Mouse (Mus musculus): Measurements from ENCODE around the gene Lhfp. TPM values are rescaled to one million over a fixed set of nuclear protein-coding genes. Genes with fewer than 3 reads are reported as not detected.
"Not testable (repeated sequence)": the region's sequence is repeated elsewhere in the genome, so short reads cannot be mapped to it uniquely, and the experiment has no call there.

The Lhfp gene
- polyA plus RNA-seq, 1 experiment from 2014 or later: 57.0 TPM

DNA sequence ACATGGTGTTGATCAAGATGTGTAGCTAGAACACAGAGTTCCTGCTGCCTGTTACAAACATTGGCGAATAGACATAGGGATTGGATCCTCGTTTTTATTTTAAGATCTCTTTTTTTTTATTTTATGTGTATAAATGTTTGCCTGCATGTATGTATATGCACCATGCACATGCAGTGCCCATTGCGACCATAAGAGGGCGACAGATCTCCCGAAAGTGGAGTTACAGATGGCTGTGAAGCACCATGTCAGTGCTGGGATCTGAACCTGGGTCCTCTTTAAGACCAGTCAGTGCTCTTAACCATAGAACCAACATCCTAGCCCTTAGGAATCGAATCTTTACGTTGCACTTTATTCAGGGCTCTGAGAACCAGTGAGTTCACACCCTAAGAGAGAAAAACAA is 70.7 kb downstream of the Lhfp start:
- peaks cover 7% of the 10 kb centered on the region; the same call in 1 of the 2 replicates for H3K9me3 ChIP-seq
- H3K4me3 ChIP-seq: no peak overlapping the region
- no peak overlapping the region for H3K27ac ChIP-seq
- H3K36me3 ChIP-seq: peaks cover 9% of the 10 kb centered on the region; the same call in 1 of the 2 replicates
- DNase-seq (ENCODE audit: low spot score): no peak
- peaks cover 16% of the 10 kb centered on the region; the same call in 1 of the 2 replicates for H3K4me1 ChIP-seq (replicated peaks)
- 91% methylated on average over 7 of the region's 7 CpGs for WGBS
- H3K27me3 ChIP-seq (ENCODE audit: insufficient read depth, poor library complexity, severe bottlenecking): no peaks in the 10 kb centered on the region

- not testable (repeated sequence) for H3K27me3 ChIP-seq (ENCODE audit: insufficient read depth, poor library complexity, severe bottlenecking); H3K9me3 ChIP-seq; H3K4me3 ChIP-seq; H3K36me3 ChIP-seq; H3K4me1 ChIP-seq (replicated peaks); DNase-seq (ENCODE audit: low spot score); H3K27ac ChIP-seq
- WGBS: 64% methylated on average over 5 of the region's 9 CpGs
Observed at GRCm38 (mm10) chr3:53118755-53119154, 77.4 kb downstream of the Lhfp start.

DNA sequence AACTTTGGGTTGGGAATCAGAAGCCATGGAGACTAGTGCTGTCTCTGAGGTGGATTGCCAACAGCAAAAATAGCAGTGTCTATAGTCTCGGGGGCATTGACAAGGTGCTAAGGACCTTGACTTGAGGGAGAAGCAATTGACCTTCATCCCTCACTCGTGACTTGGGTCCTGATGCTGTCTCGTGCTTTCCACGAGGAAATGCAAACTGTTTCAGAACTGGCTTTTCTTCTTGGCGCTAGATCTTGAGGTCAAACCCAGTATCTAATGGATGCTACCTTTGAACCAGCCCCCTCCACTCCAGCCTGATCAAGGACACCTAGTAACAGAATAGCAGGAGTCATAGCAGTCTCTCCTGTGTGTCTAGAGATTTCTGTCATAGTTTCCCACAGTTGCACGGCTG is 78.7 kb downstream of the Lhfp start:
- no peaks in the 10 kb centered on the region for H3K36me3 ChIP-seq
- no peaks in the 10 kb centered on the region for H3K4me1 ChIP-seq (replicated peaks)
- no peak overlapping the region for H3K4me3 ChIP-seq
- H3K27ac ChIP-seq: no peak overlapping the region
- WGBS: 94% methylated on average over 6 of the region's 6 CpGs
- H3K9me3 ChIP-seq: 0 out of 2 replicates have a peak, but pooled peaks cover 4% of the 10 kb centered on the region
- no peak for DNase-seq (ENCODE audit: low spot score)
- H3K27me3 ChIP-seq (ENCODE audit: insufficient read depth, poor library complexity, severe bottlenecking): no peaks in the 10 kb centered on the region

DNA sequence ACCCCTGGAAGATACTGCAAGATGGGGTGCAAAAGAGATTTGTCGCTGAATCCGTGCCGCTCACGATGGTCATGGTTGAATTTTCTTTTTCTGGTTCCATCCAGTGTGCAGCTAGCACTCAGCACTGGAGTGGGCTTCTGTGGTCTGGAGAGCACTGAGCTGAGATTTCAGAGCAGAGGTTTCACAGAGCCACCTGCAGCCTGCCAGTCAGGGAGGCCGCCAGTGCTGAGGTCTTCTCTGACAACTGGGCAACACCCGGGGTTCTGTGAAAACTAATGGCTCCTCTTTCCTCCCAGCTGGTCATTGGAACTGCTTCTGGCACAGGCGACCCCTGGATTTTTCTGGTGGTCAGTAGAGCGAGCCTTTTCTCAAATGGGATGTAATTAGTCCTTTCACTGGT is 84.2 kb downstream of the Lhfp start:
- DNase-seq (ENCODE audit: low spot score): no peak
- WGBS: 74% methylated on average over 8 of the region's 8 CpGs
- Histone ChIP-seq H3K27ac (no peak overlapping the region), H3K4me3 (no peak overlapping the region), H3K9me3 (0 out of 2 replicates have a peak, but pooled peaks cover 4% of the 10 kb centered on the region), H3K4me1 (replicated peaks) (peaks cover 7% of the 10 kb centered on the region; the same call in 1 of the 2 replicates), H3K36me3 (no peaks in the 10 kb centered on the region), H3K27me3 (ENCODE audit: insufficient read depth, poor library complexity, severe bottlenecking) (no peaks in the 10 kb centered on the region)

- Histone ChIP-seq H3K4me1 (replicated peaks) (peaks cover 6% of the 10 kb centered on the region; the same call in 1 of the 2 replicates), H3K9me3 (0 out of 2 replicates have a peak, but pooled peaks cover 2% of the 10 kb centered on the region), H3K27me3 (ENCODE audit: insufficient read depth, poor library complexity, severe bottlenecking) (no peaks in the 10 kb centered on the region), H3K4me3 (no peak overlapping the region), H3K36me3 (no peaks in the 10 kb centered on the region), H3K27ac (no peak overlapping the region)
- 89% methylated on average over 2 of the region's 2 CpGs for WGBS
- DNase-seq (ENCODE audit: low spot score): no peak
Observed at GRCm38 (mm10) chr3:53138785-53139184, 97.5 kb downstream of the Lhfp start.

GRCm38 (mm10) chr3:53139205-53139604 is 97.9 kb downstream of the Lhfp start:
- no peaks in the 10 kb centered on the region for H3K27me3 ChIP-seq (ENCODE audit: insufficient read depth, poor library complexity, severe bottlenecking)
- no peak overlapping the region for H3K4me3 ChIP-seq
- no peaks in the 10 kb centered on the region for H3K36me3 ChIP-seq
- 0 out of 2 replicates have a peak, but pooled peaks cover 2% of the 10 kb centered on the region for H3K9me3 ChIP-seq
- no peak overlapping the region for H3K27ac ChIP-seq
- DNase-seq (ENCODE audit: low spot score): no peak
- peaks cover 6% of the 10 kb centered on the region; the same call in 1 of the 2 replicates for H3K4me1 ChIP-seq (replicated peaks)

- 87% methylated on average over 5 of the region's 5 CpGs for WGBS
- H3K4me3 ChIP-seq: no peak overlapping the region
- no peak overlapping the region for H3K27ac ChIP-seq
- peaks cover 6% of the 10 kb centered on the region; the same call in 1 of the 2 replicates for H3K4me1 ChIP-seq (replicated peaks)
- no peaks in the 10 kb centered on the region for H3K36me3 ChIP-seq
- 0 out of 2 replicates have a peak, but pooled peaks cover 2% of the 10 kb centered on the region for H3K9me3 ChIP-seq
- H3K27me3 ChIP-seq (ENCODE audit: insufficient read depth, poor library complexity, severe bottlenecking): no peaks in the 10 kb centered on the region
- no peak for DNase-seq (ENCODE audit: low spot score)
Observed at GRCm38 (mm10) chr3:53139642-53140041, 98.3 kb downstream of the Lhfp start.

DNA sequence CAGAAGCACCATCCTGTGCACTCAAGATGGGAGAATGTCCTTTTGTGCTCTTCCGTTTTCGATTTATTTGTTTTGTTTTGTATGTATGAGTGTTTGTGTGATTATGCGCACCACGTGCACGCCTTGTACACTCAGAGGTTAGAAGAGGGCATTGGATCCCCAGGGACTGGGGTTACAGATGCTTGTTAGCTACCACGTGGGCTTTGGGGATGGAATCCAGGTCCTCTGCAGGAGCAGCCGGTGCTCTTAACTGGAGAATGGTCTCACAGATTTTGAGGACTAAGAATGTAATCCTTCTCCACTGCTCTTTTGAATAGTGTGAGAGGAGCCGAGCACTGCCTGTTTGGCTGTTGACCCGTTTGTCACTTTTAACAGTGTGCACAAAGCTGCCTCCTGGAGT is 101.2 kb downstream of the Lhfp start:
- WGBS: 74% methylated on average over 9 of the region's 9 CpGs
- Histone ChIP-seq H3K27me3 (ENCODE audit: insufficient read depth, poor library complexity, severe bottlenecking) (no peaks in the 10 kb centered on the region), H3K36me3 (no peaks in the 10 kb centered on the region), H3K9me3 (no peaks in the 10 kb centered on the region), H3K4me3 (no peak overlapping the region), H3K27ac (no peak overlapping the region), H3K4me1 (replicated peaks) (peaks cover 6% of the 10 kb centered on the region; the same call in 1 of the 2 replicates)
- no peak for DNase-seq (ENCODE audit: low spot score)

DNA sequence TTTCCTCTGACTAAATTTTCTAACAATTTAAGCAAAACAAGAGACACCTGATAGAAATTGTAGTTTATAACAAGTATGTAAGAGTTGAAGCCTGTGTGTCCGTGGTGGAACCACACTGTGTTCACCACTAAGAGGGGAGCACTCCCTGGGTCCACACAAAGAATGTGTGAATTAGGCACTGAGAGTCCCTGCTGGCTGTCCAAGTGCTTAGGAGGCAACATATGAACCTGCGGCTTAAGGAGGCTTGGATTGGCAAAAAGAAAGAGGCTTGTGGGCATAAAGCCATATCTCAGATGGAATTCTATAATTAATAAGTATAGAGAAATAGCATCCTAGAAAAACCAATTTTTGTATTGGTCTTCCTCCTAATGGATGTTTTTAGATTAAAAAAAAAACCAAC is 104.2 kb downstream of the Lhfp start:
- DNase-seq (ENCODE audit: low spot score): no peak
- Histone ChIP-seq H3K36me3 (no peaks in the 10 kb centered on the region), H3K4me3 (no peak overlapping the region), H3K27ac (no peak overlapping the region), H3K4me1 (replicated peaks) (peaks cover 6% of the 10 kb centered on the region; the same call in 1 of the 2 replicates), H3K9me3 (no peaks in the 10 kb centered on the region), H3K27me3 (ENCODE audit: insufficient read depth, poor library complexity, severe bottlenecking) (no peaks in the 10 kb centered on the region)
- WGBS: 63% methylated on average over 2 of the region's 2 CpGs

DNA sequence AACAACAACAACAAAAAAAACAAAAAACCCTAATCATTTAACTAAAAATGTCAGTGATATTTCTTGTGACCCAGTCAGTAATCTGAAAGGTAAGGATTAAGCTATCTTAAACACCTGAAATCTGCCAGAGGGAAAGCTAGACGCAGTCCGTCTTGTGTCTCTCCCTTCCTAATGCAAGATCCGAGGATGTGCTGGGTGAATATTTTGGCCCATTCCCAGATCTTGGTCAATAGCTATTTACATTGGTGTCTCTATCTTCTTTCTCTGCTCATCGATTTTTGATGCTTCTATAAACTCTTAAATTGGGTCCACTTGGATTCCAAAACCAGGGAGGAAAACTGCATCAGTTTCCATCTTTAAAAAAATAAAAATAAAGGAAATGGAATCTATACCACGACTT is 104.6 kb downstream of the Lhfp start:
- Histone ChIP-seq H3K36me3 (no peaks in the 10 kb centered on the region), H3K27me3 (ENCODE audit: insufficient read depth, poor library complexity, severe bottlenecking) (no peaks in the 10 kb centered on the region), H3K9me3 (no peaks in the 10 kb centered on the region), H3K27ac (no peak overlapping the region), H3K4me3 (no peak overlapping the region), H3K4me1 (replicated peaks) (peaks cover 6% of the 10 kb centered on the region; the same call in 1 of the 2 replicates)
- WGBS: 85% methylated on average over 5 of the region's 5 CpGs
- no peak for DNase-seq (ENCODE audit: low spot score)

DNA sequence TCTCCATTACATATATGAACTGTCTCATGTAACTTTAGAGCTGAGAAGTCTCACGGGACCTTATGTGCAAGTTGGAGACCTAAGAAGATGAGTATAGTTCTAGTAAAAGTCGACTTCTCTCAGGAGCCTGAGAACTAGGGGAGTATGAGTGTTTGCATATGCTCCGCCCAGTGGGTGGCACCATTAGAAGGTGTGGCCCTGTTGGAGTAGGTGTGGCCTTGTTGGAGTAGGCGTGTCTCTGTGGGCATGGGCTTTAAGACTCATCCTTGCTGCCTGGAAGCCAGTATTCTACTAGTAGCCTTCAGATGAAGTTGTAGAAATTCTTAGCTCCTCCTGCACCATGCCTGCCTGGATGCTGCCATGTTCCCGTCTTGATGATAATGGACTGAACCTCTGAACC is 105.7 kb downstream of the Lhfp start:
- H3K9me3 ChIP-seq: 0 out of 2 replicates have a peak, but pooled peaks cover under 1% of the 10 kb centered on the region
- no peak for DNase-seq (ENCODE audit: low spot score)

GRCm38 (mm10) chr3:53148751-53149150 is 107.4 kb downstream of the Lhfp start:
- Histone ChIP-seq H3K27me3 (ENCODE audit: insufficient read depth, poor library complexity, severe bottlenecking) (no peaks in the 10 kb centered on the region), H3K4me3 (no peak overlapping the region), H3K4me1 (replicated peaks) (no peaks in the 10 kb centered on the region), H3K9me3 (peaks cover 16% of the 10 kb centered on the region; the same call in 1 of the 2 replicates), H3K36me3 (no peaks in the 10 kb centered on the region; the same call in 1 of the 2 replicates), H3K27ac (no peak overlapping the region)
- no peak for DNase-seq (ENCODE audit: low spot score)
- 90% methylated on average over 3 of the region's 3 CpGs for WGBS

More for the DNA sequence above, 105.7 kb downstream of the Lhfp start:
- 92% methylated on average over 5 of the region's 5 CpGs for WGBS
- H3K4me3 ChIP-seq: no peak overlapping the region
- H3K27me3 ChIP-seq (ENCODE audit: insufficient read depth, poor library complexity, severe bottlenecking): no peaks in the 10 kb centered on the region
- H3K4me1 ChIP-seq (replicated peaks): peaks cover 6% of the 10 kb centered on the region; the same call in 1 of the 2 replicates
- no peaks in the 10 kb centered on the region for H3K36me3 ChIP-seq
- H3K27ac ChIP-seq: no peak overlapping the region

DNA sequence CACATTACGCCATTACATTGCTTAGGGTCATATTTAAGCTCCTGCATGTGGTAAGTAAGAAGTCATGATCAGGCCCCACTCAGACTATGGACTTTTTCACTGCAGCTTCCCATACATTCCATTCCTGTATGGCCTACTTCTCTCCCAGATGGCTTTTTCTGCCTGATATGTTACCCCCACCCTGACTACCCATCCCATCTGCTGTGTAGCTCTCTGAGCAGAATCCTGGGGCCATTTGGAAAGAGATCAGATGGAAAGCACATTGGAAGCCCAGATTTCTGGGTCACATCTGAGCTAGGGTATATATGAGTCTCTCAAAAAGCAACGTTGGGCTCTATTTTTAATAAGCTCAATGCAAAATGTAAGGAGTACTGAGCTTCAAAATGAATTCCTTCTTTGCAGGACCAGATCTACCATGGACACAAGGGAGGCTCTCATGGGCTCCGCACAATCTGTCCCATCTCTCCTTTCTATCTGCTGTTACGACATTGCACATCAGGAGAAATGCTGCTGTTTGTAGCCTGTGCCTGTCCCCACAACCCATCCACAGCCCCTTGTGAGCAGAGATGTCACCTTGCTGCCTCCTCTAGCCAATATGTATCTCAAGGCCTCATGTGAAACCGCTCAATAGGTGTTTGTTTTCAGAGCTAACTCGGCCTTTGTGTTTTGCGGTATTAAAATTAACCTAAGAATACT is 108.4 kb downstream of the Lhfp start:
- Histone ChIP-seq H3K9me3 (peaks cover 16% of the 10 kb centered on the region; the same call in 1 of the 2 replicates), H3K36me3 (no peaks in the 10 kb centered on the region; the same call in 1 of the 2 replicates), H3K27ac (no peak overlapping the region)

More for the DNA sequence above, 108.4 kb downstream of the Lhfp start:
- no peak for DNase-seq (ENCODE audit: low spot score)
- H3K4me1 ChIP-seq (replicated peaks): no peaks in the 10 kb centered on the region
- H3K27me3 ChIP-seq (ENCODE audit: insufficient read depth, poor library complexity, severe bottlenecking): no peaks in the 10 kb centered on the region
- WGBS: 94% methylated on average over 7 of the region's 7 CpGs
- H3K4me3 ChIP-seq: no peak overlapping the region
